Mouse (Mus musculus) liver, embryonic 13.5 days (tissue): ENCODE measurements around the gene Reln. TPM values are rescaled to one million over a fixed set of nuclear protein-coding genes. Genes with fewer than 3 reads are reported as not detected.

Source experiments
- ATAC-seq: fragments of 200-750 bp; cut with Nextera tagmentation; 2 replicates; pipeline ENCODE4 v1.8.0; 2017; ENCODE audit warnings: low read depth, mild to moderate bottlenecking, moderate number of reproducible peaks, moderate library complexity
- DNase-seq: peaks from one replicate; pipeline ENCODE4 v3.0.0; 2022
- H3K27ac ChIP-seq: fragments of 300-500 bp; sonication (generic); 2 replicates; pipeline ENCODE4 v1.5.1; 2015; ENCODE audit warnings: moderate library complexity, mild to moderate bottlenecking, inconsistent platforms
- H3K27me3 ChIP-seq: fragments of 300-500 bp; sonication (generic); 2 replicates; pipeline ENCODE4 v1.6.1; 2015; ENCODE audit warnings: mild to moderate bottlenecking, inconsistent platforms
- H3K36me3 ChIP-seq: fragments of 300-500 bp; sonication (generic); 2 replicates; pipeline ENCODE4 v1.6.1; 2015; ENCODE audit warnings: mild to moderate bottlenecking, inconsistent platforms
- H3K4me1 ChIP-seq: fragments of 300-500 bp; sonication (generic); replicated peaks from 2 replicates; pipeline ENCODE4 v1.6.1; 2015; ENCODE audit warnings: inconsistent platforms
- H3K4me2 ChIP-seq: fragments of 300-500 bp; sonication (generic); 2 replicates; pipeline ENCODE4 v1.6.1; 2015; ENCODE audit warnings: inconsistent platforms, mild to moderate bottlenecking, moderate library complexity
- H3K4me3 ChIP-seq: fragments of 300-500 bp; sonication (generic); replicated peaks from 2 replicates; pipeline ENCODE4 v1.5.1; 2015; ENCODE audit warnings: mild to moderate bottlenecking, inconsistent platforms
- H3K9ac ChIP-seq: fragments of 300-500 bp; sonication (generic); 2 replicates; pipeline ENCODE4 v1.6.1; 2015; ENCODE audit warnings: mild to moderate bottlenecking, inconsistent platforms
- H3K9me3 ChIP-seq: fragments of 300-500 bp; sonication (generic); replicated peaks from 2 replicates; pipeline ENCODE4 v1.6.1; 2016; ENCODE audit warnings: inconsistent platforms
- WGBS: fragments of 180-500 bp; shearing (Covaris S2); methylation state at CpG from one replicate; pipeline ENCODE4 v1.1.7; 2015; ENCODE audit not compliant: insufficient replicate concordance; 5-methylcytosine and 5-hydroxymethylcytosine counted together
- polyA plus RNA-seq: library from polyadenylated mRNA; unstranded; fragments of >200 nt; fragmentation: Nextera tagmentation; extraction: Ambion mirVana; gene quantifications from 2 replicates; pipeline ENCODE4 v1.2.1, GENCODE M21; 2015

Gene Reln
- polyA plus RNA-seq, 1 experiment from 2014 or later: 22.5 TPM

GRCm38 (mm10) chr5:22335408-22335807 lies 9.1 kb downstream of the Reln start:
- H3K9ac ChIP-seq: no peak overlapping the region
- H3K4me1 ChIP-seq: peaks cover 3% of the 10 kb centered on the region; the same call in 1 of the 2 replicates
- H3K9me3 ChIP-seq: no peaks in the 10 kb centered on the region
- H3K27ac ChIP-seq: no peak overlapping the region
- ATAC-seq (no peak), DNase-seq (no peak)
- WGBS: 51% methylated on average over 3 of the region's 3 CpGs
- H3K27me3 ChIP-seq: peaks cover 45% of the 10 kb centered on the region
- H3K4me2 ChIP-seq: no peak overlapping the region
- H3K36me3 ChIP-seq: peaks cover 3% of the 10 kb centered on the region; the same call in 1 of the 2 replicates
- no peak overlapping the region for H3K4me3 ChIP-seq

- H3K4me3 ChIP-seq: no peak overlapping the region
- 63% methylated on average over 5 of the region's 5 CpGs for WGBS
- peaks cover 3% of the 10 kb centered on the region; the same call in 1 of the 2 replicates for H3K36me3 ChIP-seq
- peaks cover 10% of the 10 kb centered on the region for H3K4me1 ChIP-seq
- H3K9me3 ChIP-seq: no peaks in the 10 kb centered on the region
- H3K27ac ChIP-seq: no peak overlapping the region
- ATAC-seq: no peak
- peaks cover 26% of the 10 kb centered on the region for H3K27me3 ChIP-seq
- no peak overlapping the region for H3K9ac ChIP-seq
- DNase-seq: no peak
- H3K4me2 ChIP-seq: no peak overlapping the region
Measured at GRCm38 (mm10) chr5:22330802-22331201, 13.7 kb downstream of the Reln start.

- Histone ChIP-seq H3K27me3 (peaks cover 19% of the 10 kb centered on the region), H3K9ac (no peak overlapping the region), H3K4me3 (no peak overlapping the region), H3K4me2 (no peak overlapping the region), H3K4me1 (peaks cover 10% of the 10 kb centered on the region), H3K27ac (peak overlapping the region; percentile 64), H3K9me3 (no peaks in the 10 kb centered on the region), H3K36me3 (no peaks in the 10 kb centered on the region; the same call in 1 of the 2 replicates)
- ATAC-seq (peak; percentile 75), DNase-seq (no peak)
- WGBS: 66% methylated on average over 8 of the region's 8 CpGs
Measured at GRCm38 (mm10) chr5:22328431-22329359, 15.8 kb downstream of the Reln start.

GRCm38 (mm10) chr5:22327170-22327569 lies 17.3 kb downstream of the Reln start:
- DNase-seq (peak; percentile 36), ATAC-seq (peak; percentile 36; the same call in 1 of the 2 replicates)
- H3K4me1 ChIP-seq: peaks cover 10% of the 10 kb centered on the region
- no peak overlapping the region for H3K4me3 ChIP-seq
- no peak overlapping the region for H3K9ac ChIP-seq
- peaks cover 18% of the 10 kb centered on the region for H3K27me3 ChIP-seq
- H3K9me3 ChIP-seq: no peaks in the 10 kb centered on the region
- no peak overlapping the region for H3K27ac ChIP-seq
- no peak overlapping the region for H3K4me2 ChIP-seq
- no peaks in the 10 kb centered on the region; the same call in 1 of the 2 replicates for H3K36me3 ChIP-seq
- 66% methylated on average over 3 of the region's 3 CpGs for WGBS

GRCm38 (mm10) chr5:22323801-22324200 lies 20.7 kb downstream of the Reln start:
- no peak overlapping the region for H3K4me2 ChIP-seq
- DNase-seq (no peak), ATAC-seq (no peak)
- no peak overlapping the region for H3K4me3 ChIP-seq
- no peaks in the 10 kb centered on the region for H3K9me3 ChIP-seq
- H3K36me3 ChIP-seq: no peaks in the 10 kb centered on the region
- no peak overlapping the region for H3K27ac ChIP-seq
- peaks cover 12% of the 10 kb centered on the region for H3K4me1 ChIP-seq
- no peak overlapping the region for H3K9ac ChIP-seq
- 41% methylated on average over 1 of the region's 1 CpGs for WGBS
- no peaks in the 10 kb centered on the region for H3K27me3 ChIP-seq

GRCm38 (mm10) chr5:22317807-22318206 lies 26.7 kb downstream of the Reln start:
- no peak overlapping the region for H3K9ac ChIP-seq
- 43% methylated on average over 1 of the region's 1 CpGs for WGBS
- ATAC-seq: peak; percentile 85

GRCm38 (mm10) chr5:22316471-22316870 lies 28.0 kb downstream of the Reln start:
- DNase-seq (no peak), ATAC-seq (no peak)
- Histone ChIP-seq H3K9me3 (no peaks in the 10 kb centered on the region), H3K4me1 (peaks cover 16% of the 10 kb centered on the region), H3K9ac (no peak overlapping the region), H3K4me2 (no peak overlapping the region), H3K27ac (no peak overlapping the region), H3K4me3 (no peak overlapping the region), H3K27me3 (no peaks in the 10 kb centered on the region), H3K36me3 (no peaks in the 10 kb centered on the region)
- 83% methylated on average over 7 of the region's 7 CpGs for WGBS

More at GRCm38 (mm10) chr5:22317807-22318206, 26.7 kb downstream of the Reln start:
- Histone ChIP-seq H3K27ac (peak overlapping the region; percentile 67), H3K4me3 (no peak overlapping the region), H3K4me2 (0 out of 2 replicates have a peak overlapping the region, but pooled peaks have one; percentile 16), H3K9me3 (no peaks in the 10 kb centered on the region), H3K4me1 (peaks cover 16% of the 10 kb centered on the region), H3K36me3 (no peaks in the 10 kb centered on the region), H3K27me3 (no peaks in the 10 kb centered on the region)
- peak; percentile 16 for DNase-seq

GRCm38 (mm10) chr5:22315990-22316389 lies 28.5 kb downstream of the Reln start:
- no peak for DNase-seq
- H3K36me3 ChIP-seq: no peaks in the 10 kb centered on the region
- no peak for ATAC-seq
- H3K27ac ChIP-seq: no peak overlapping the region
- H3K9ac ChIP-seq: no peak overlapping the region
- no peaks in the 10 kb centered on the region for H3K27me3 ChIP-seq
- no peak overlapping the region for H3K4me3 ChIP-seq
- no peaks in the 10 kb centered on the region for H3K9me3 ChIP-seq
- 69% methylated on average over 2 of the region's 2 CpGs for WGBS
- no peak overlapping the region for H3K4me2 ChIP-seq
- peaks cover 16% of the 10 kb centered on the region for H3K4me1 ChIP-seq

GRCm38 (mm10) chr5:22312995-22313394 lies 31.5 kb downstream of the Reln start:
- no peak for ATAC-seq
- Histone ChIP-seq H3K4me2 (no peak overlapping the region), H3K27me3 (no peaks in the 10 kb centered on the region), H3K4me3 (no peak overlapping the region), H3K27ac (no peak overlapping the region), H3K9me3 (no peaks in the 10 kb centered on the region), H3K9ac (no peak overlapping the region), H3K36me3 (no peaks in the 10 kb centered on the region), H3K4me1 (peaks cover 5% of the 10 kb centered on the region)
- DNase-seq: no peak
- 70% methylated on average over 10 of the region's 10 CpGs for WGBS

GRCm38 (mm10) chr5:22311046-22311445 lies 33.5 kb downstream of the Reln start:
- no peak overlapping the region for H3K4me2 ChIP-seq
- H3K9me3 ChIP-seq: no peaks in the 10 kb centered on the region
- H3K4me3 ChIP-seq: no peak overlapping the region
- ATAC-seq (no peak), DNase-seq (no peak)
- H3K9ac ChIP-seq: no peak overlapping the region
- H3K27me3 ChIP-seq: no peaks in the 10 kb centered on the region
- H3K27ac ChIP-seq: no peak overlapping the region
- no peaks in the 10 kb centered on the region for H3K4me1 ChIP-seq
- no peaks in the 10 kb centered on the region for H3K36me3 ChIP-seq
- WGBS: 63% methylated on average over 4 of the region's 4 CpGs

GRCm38 (mm10) chr5:22309001-22309400 lies 35.5 kb downstream of the Reln start:
- Histone ChIP-seq H3K4me1 (no peaks in the 10 kb centered on the region), H3K4me3 (no peak overlapping the region), H3K36me3 (no peaks in the 10 kb centered on the region), H3K9me3 (no peaks in the 10 kb centered on the region), H3K4me2 (no peak overlapping the region), H3K27me3 (no peaks in the 10 kb centered on the region), H3K27ac (no peak overlapping the region), H3K9ac (no peak overlapping the region)
- 46% methylated on average over 2 of the region's 2 CpGs for WGBS
- no peak for DNase-seq
- ATAC-seq: no peak
